Mouse (Mus musculus): ENCODE results near the gene Arvcf. TPM values are rescaled to one million over a fixed set of nuclear protein-coding genes. Genes with fewer than 3 reads are reported as not detected.

The Arvcf gene
- total and polyA plus RNA-seq, 3 experiments, result 13.9 to 16.4 (median 14.4) TPM

GRCm38 (mm10) chr16:18448104-18448503 lies 100.1 kb downstream of the Arvcf start:
- WGBS, result 86% methylated on average over 6 of the region's 6 CpGs
- intact Hi-C loops (cut with DNase I), result no loop called here
- no peaks in the 10 kb centered on the region for H3K4me1 ChIP-seq (ENCODE audit: control insufficient read depth, insufficient read depth, low read length)

GRCm38 (mm10) chr16:18449005-18449404 lies 101.0 kb downstream of the Arvcf start:
- H3K27ac ChIP-seq, result no peak overlapping the region

More at GRCm38 (mm10) chr16:18448104-18448503, 100.1 kb downstream of the Arvcf start:
- Histone ChIP-seq H3K36me3 (ENCODE audit: control insufficient read depth, insufficient read depth, low read length) (no peaks in the 10 kb centered on the region), H3K9ac (ENCODE audit: low read depth, low read length) (no peak overlapping the region), H3K4me3 (no peak overlapping the region), H3K27me3 (ENCODE audit: control insufficient read depth, insufficient read depth, low read length) (no peaks in the 10 kb centered on the region), H3K79me2 (replicated peaks; ENCODE audit: control insufficient read depth, insufficient read depth, low read length) (no peaks in the 10 kb centered on the region), H3K27ac (no peak overlapping the region)
- no peak for TF ChIP-seq CTCF (IDR thresholded peaks at IDR 0.05)
- TF ChIP-seq POLR2A (IDR thresholded peaks at IDR 0.05; ENCODE audit: insufficient read depth, low read depth, low read length), result no peak
- TF ChIP-seq EP300 (IDR thresholded peaks at IDR 0.05; ENCODE audit: insufficient read depth, low read depth, low read length), result no peak
- DNase-seq, result no peak

GRCm38 (mm10) chr16:18451486-18452181 lies 103.7 kb downstream of the Arvcf start:
- 79% methylated on average over 9 of the region's 9 CpGs for WGBS
- Histone ChIP-seq H3K79me2 (replicated peaks; ENCODE audit: control insufficient read depth, insufficient read depth, low read length) (no peaks in the 10 kb centered on the region), H3K9ac (ENCODE audit: low read depth, low read length) (no peak overlapping the region), H3K27ac (no peak overlapping the region), H3K4me3 (no peak overlapping the region), H3K27me3 (ENCODE audit: control insufficient read depth, insufficient read depth, low read length) (no peaks in the 10 kb centered on the region), H3K4me1 (ENCODE audit: control insufficient read depth, insufficient read depth, low read length) (no peaks in the 10 kb centered on the region; the same call in 1 of the 2 replicates), H3K36me3 (ENCODE audit: control insufficient read depth, insufficient read depth, low read length) (no peaks in the 10 kb centered on the region)
- intact Hi-C loops (cut with DNase I), result no loop called here
- no peak for DNase-seq
- no peak for TF ChIP-seq POLR2A (IDR thresholded peaks at IDR 0.05; ENCODE audit: insufficient read depth, low read depth, low read length)
- TF ChIP-seq CTCF (IDR thresholded peaks at IDR 0.05), result no peak
- no peak for TF ChIP-seq EP300 (IDR thresholded peaks at IDR 0.05; ENCODE audit: insufficient read depth, low read depth, low read length)

More at GRCm38 (mm10) chr16:18449005-18449404, 101.0 kb downstream of the Arvcf start:
- no peak for TF ChIP-seq CTCF (IDR thresholded peaks at IDR 0.05)
- no peak for TF ChIP-seq EP300 (IDR thresholded peaks at IDR 0.05; ENCODE audit: insufficient read depth, low read depth, low read length)
- TF ChIP-seq POLR2A (IDR thresholded peaks at IDR 0.05; ENCODE audit: insufficient read depth, low read depth, low read length), result no peak
- WGBS, result 94% methylated on average over 4 of the region's 4 CpGs
- Histone ChIP-seq H3K79me2 (replicated peaks; ENCODE audit: control insufficient read depth, insufficient read depth, low read length) (no peaks in the 10 kb centered on the region), H3K4me1 (ENCODE audit: control insufficient read depth, insufficient read depth, low read length) (no peaks in the 10 kb centered on the region; the same call in 1 of the 2 replicates), H3K9ac (ENCODE audit: low read depth, low read length) (no peak overlapping the region), H3K27me3 (ENCODE audit: control insufficient read depth, insufficient read depth, low read length) (no peaks in the 10 kb centered on the region), H3K36me3 (ENCODE audit: control insufficient read depth, insufficient read depth, low read length) (no peaks in the 10 kb centered on the region), H3K4me3 (no peak overlapping the region)
- no peak for DNase-seq
- intact Hi-C loops (cut with DNase I), result no loop called here

- Histone ChIP-seq H3K79me2 (replicated peaks; ENCODE audit: control insufficient read depth, insufficient read depth, low read length) (no peaks in the 10 kb centered on the region), H3K36me3 (ENCODE audit: control insufficient read depth, insufficient read depth, low read length) (no peaks in the 10 kb centered on the region), H3K9ac (ENCODE audit: low read depth, low read length) (no peak overlapping the region), H3K4me3 (no peak overlapping the region), H3K27ac (no peak overlapping the region), H3K4me1 (ENCODE audit: control insufficient read depth, insufficient read depth, low read length) (no peaks in the 10 kb centered on the region; the same call in 1 of the 2 replicates), H3K27me3 (ENCODE audit: control insufficient read depth, insufficient read depth, low read length) (no peaks in the 10 kb centered on the region)
- DNase-seq, result no peak
- TF ChIP-seq EP300 (IDR thresholded peaks at IDR 0.05; ENCODE audit: insufficient read depth, low read depth, low read length) (no peak), POLR2A (IDR thresholded peaks at IDR 0.05; ENCODE audit: insufficient read depth, low read depth, low read length) (no peak), CTCF (IDR thresholded peaks at IDR 0.05) (no peak)
- intact Hi-C loops (cut with DNase I), result no loop called here
- 92% methylated on average over 8 of the region's 8 CpGs for WGBS
Observed at GRCm38 (mm10) chr16:18452361-18452862, 104.4 kb downstream of the Arvcf start.

GRCm38 (mm10) chr16:18453846-18454245 lies 105.9 kb downstream of the Arvcf start:
- H3K79me2 ChIP-seq (replicated peaks; ENCODE audit: control insufficient read depth, insufficient read depth, low read length), result no peaks in the 10 kb centered on the region
- intact Hi-C loops (cut with DNase I), result no loop called here
- H3K4me3 ChIP-seq, result no peak overlapping the region
- no peak overlapping the region for H3K27ac ChIP-seq
- TF ChIP-seq CTCF (IDR thresholded peaks at IDR 0.05) (no peak), POLR2A (IDR thresholded peaks at IDR 0.05; ENCODE audit: insufficient read depth, low read depth, low read length) (no peak), EP300 (IDR thresholded peaks at IDR 0.05; ENCODE audit: insufficient read depth, low read depth, low read length) (no peak)
- no peak overlapping the region for H3K9ac ChIP-seq (ENCODE audit: low read depth, low read length)
- no peaks in the 10 kb centered on the region for H3K27me3 ChIP-seq (ENCODE audit: control insufficient read depth, insufficient read depth, low read length)
- H3K36me3 ChIP-seq (ENCODE audit: control insufficient read depth, insufficient read depth, low read length), result no peaks in the 10 kb centered on the region
- 36% methylated on average over 5 of the region's 5 CpGs for WGBS
- no peak for DNase-seq
- H3K4me1 ChIP-seq (ENCODE audit: control insufficient read depth, insufficient read depth, low read length), result peaks cover 1% of the 10 kb centered on the region

GRCm38 (mm10) chr16:18455407-18455806 lies 107.4 kb downstream of the Arvcf start:
- Histone ChIP-seq H3K9ac (ENCODE audit: low read depth, low read length) (no peak overlapping the region), H3K4me3 (no peak overlapping the region), H3K4me1 (ENCODE audit: control insufficient read depth, insufficient read depth, low read length) (peaks cover 9% of the 10 kb centered on the region), H3K79me2 (replicated peaks; ENCODE audit: control insufficient read depth, insufficient read depth, low read length) (no peaks in the 10 kb centered on the region), H3K36me3 (ENCODE audit: control insufficient read depth, insufficient read depth, low read length) (no peaks in the 10 kb centered on the region), H3K27me3 (ENCODE audit: control insufficient read depth, insufficient read depth, low read length) (no peaks in the 10 kb centered on the region), H3K27ac (no peak overlapping the region)
- TF ChIP-seq CTCF (IDR thresholded peaks at IDR 0.05) (no peak), EP300 (IDR thresholded peaks at IDR 0.05; ENCODE audit: insufficient read depth, low read depth, low read length) (no peak), POLR2A (IDR thresholded peaks at IDR 0.05; ENCODE audit: insufficient read depth, low read depth, low read length) (no peak)
- 85% methylated on average over 6 of the region's 6 CpGs for WGBS
- intact Hi-C loops (cut with DNase I), result no loop called here
- DNase-seq, result no peak

Small RNAs within 50 kb of the gene (microRNA-seq; reads per million reads assigned to microRNA genes)
- gene Gm26219 (0 reads per million in 2 experiments), gene Mir185 (228 to 1,858 reads per million in 2 experiments)

Other genes with a start within 250 kb of the Arvcf start
- gene Rtn4r, start 220.5 kb upstream of the Arvcf start, total RNA-seq (2021), result 1 to 10 TPM; 2.3 to 9.8 TPM
- gene Rtn4r, start 220.5 kb upstream of the Arvcf start, polyA plus RNA-seq (2012; rRNA removed), result 31.9 and 57.8 TPM in 2 replicates
- gene Ccdc188, start 130.3 kb upstream of the Arvcf start, total RNA-seq (2021), result not detected
- gene Ccdc188, start 130.3 kb upstream of the Arvcf start, polyA plus RNA-seq (2012; rRNA removed), result not detected in 2 replicates
- gene Zdhhc8, start 113.0 kb upstream of the Arvcf start, total RNA-seq (2021), result 10 to 100 TPM; 19.6 to 22.7 TPM
- 36.0 and 51.5 TPM in 2 replicates for gene Zdhhc8, start 113.0 kb upstream of the Arvcf start, polyA plus RNA-seq (2012; rRNA removed)
- 10 to 100 TPM; 19.6 to 19.8 TPM for gene Trmt2a, start 99.5 kb upstream of the Arvcf start, total RNA-seq (2021)
- 26.8 and 32.4 TPM in 2 replicates for gene Trmt2a, start 99.5 kb upstream of the Arvcf start, polyA plus RNA-seq (2012; rRNA removed)
- 10 to 100 TPM; 40.1 to 41.2 TPM for gene Ranbp1, start 99.5 kb upstream of the Arvcf start, total RNA-seq (2021)
- 20.9 and 25.1 TPM in 2 replicates for gene Ranbp1, start 99.5 kb upstream of the Arvcf start, polyA plus RNA-seq (2012; rRNA removed)
- gene Gm49776, start 89.9 kb upstream of the Arvcf start, total RNA-seq (2021), result not detected
- gene Gm49776, start 89.9 kb upstream of the Arvcf start, polyA plus RNA-seq (2012; rRNA removed), result not detected in 2 replicates
- gene Dgcr8, start 58.9 kb upstream of the Arvcf start, total RNA-seq (2021), result 10 to 100 TPM; 10.7 to 13.2 TPM
- 8.7 and 14.5 TPM in 2 replicates for gene Dgcr8, start 58.9 kb upstream of the Arvcf start, polyA plus RNA-seq (2012; rRNA removed)
- 100 to 1,000 TPM; 173 to 181 TPM for gene Tango2, start 79 bp upstream of the Arvcf start, total RNA-seq (2021)
- 283 and 382 TPM in 2 replicates for gene Tango2, start 79 bp upstream of the Arvcf start, polyA plus RNA-seq (2012; rRNA removed)
- 10 to 100 TPM; 37.6 to 39.7 TPM for gene Txnrd2, start 78.2 kb downstream of the Arvcf start, total RNA-seq (2021)
- gene Txnrd2, start 78.2 kb downstream of the Arvcf start, polyA plus RNA-seq (2012; rRNA removed), result 35.1 and 36.1 TPM in 2 replicates
- 100 to 1,000 TPM; 139 to 150 TPM for gene Comt, start 78.7 kb downstream of the Arvcf start, total RNA-seq (2021)
- 208 and 236 TPM in 2 replicates for gene Comt, start 78.7 kb downstream of the Arvcf start, polyA plus RNA-seq (2012; rRNA removed)
- 1 to 10 TPM; 5.3 to 7.4 TPM for gene Gnb1l, start 150.5 kb downstream of the Arvcf start, total RNA-seq (2021)
- gene Gnb1l, start 150.5 kb downstream of the Arvcf start, polyA plus RNA-seq (2012; rRNA removed), result 5.5 and 8.5 TPM in 2 replicates
- 1 to 10 TPM; 3.4 to 3.9 TPM for gene Rtl10, start 150.7 kb downstream of the Arvcf start, total RNA-seq (2021)
- gene Rtl10, start 150.7 kb downstream of the Arvcf start, polyA plus RNA-seq (2012; rRNA removed), result 3.1 and 3.4 TPM in 2 replicates
- gene Tbx1, start 242.5 kb downstream of the Arvcf start, total RNA-seq (2021), result 1 to 10 TPM in 1 of 2 experiments, under 1 TPM in 1; 0.68 to 1.1 TPM
- gene Tbx1, start 242.5 kb downstream of the Arvcf start, polyA plus RNA-seq (2012; rRNA removed), result 0.91 and 1.3 TPM in 2 replicates